Mouse (Mus musculus): Measurements from ENCODE around the gene Cd300e.

DNA sequence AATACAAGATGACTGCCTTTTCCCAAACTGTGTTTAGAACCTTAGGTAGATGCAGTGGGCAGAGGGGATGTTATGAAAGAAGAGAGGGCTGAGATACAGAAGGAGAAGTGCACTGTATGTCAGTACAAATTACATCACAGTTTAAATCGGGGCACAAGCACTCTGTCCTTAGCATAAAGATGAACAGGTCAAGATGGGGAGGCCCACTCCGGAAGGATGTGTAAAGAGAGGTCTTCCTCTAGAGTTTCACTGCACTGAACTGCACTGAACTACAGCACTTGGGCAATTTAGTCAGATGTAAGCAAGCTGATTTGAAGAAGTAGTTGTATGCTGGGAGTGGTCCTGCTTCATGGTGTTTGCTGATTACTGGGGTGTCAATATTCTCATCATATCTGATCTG lies 2.2 kb downstream of the Cd300e start:
- TF ChIP-seq CTCF (IDR thresholded peaks at IDR 0.05; ENCODE audit: extremely low read depth, insufficient read depth, low read length): no peak
- no peak for TF ChIP-seq POLR2A (IDR thresholded peaks at IDR 0.05; ENCODE audit: extremely low read depth, insufficient read depth, low read length)
